Mouse (Mus musculus) forebrain, embryonic 15.5 days (tissue): ENCODE data around the gene Aipl1. TPM values are rescaled to one million over a fixed set of nuclear protein-coding genes. Genes with fewer than 3 reads are reported as not detected.

Experiments used
- ATAC-seq: fragments of 200-750 bp; cut with Nextera tagmentation; replicated peaks from 2 replicates; pipeline ENCODE4 v1.8.0; 2017; ENCODE audit warnings: mild to moderate bottlenecking, moderate TSS enrichment, moderate library complexity
- H3K27ac ChIP-seq: fragments of 300-500 bp; sonication (generic); replicated peaks from 2 replicates; pipeline ENCODE4 v1.5.1; 2015; ENCODE audit warnings: mild to moderate bottlenecking, inconsistent platforms
- H3K27me3 ChIP-seq: fragments of 300-500 bp; sonication (generic); 2 replicates; pipeline ENCODE4 v1.6.1; 2015; ENCODE audit warnings: inconsistent platforms
- H3K36me3 ChIP-seq: fragments of 300-500 bp; sonication (generic); 2 replicates; pipeline ENCODE4 v1.6.1; 2015; ENCODE audit warnings: mild to moderate bottlenecking, inconsistent platforms
- H3K4me1 ChIP-seq: fragments of 300-500 bp; sonication (generic); 2 replicates; pipeline ENCODE4 v1.6.1; 2015; ENCODE audit warnings: inconsistent platforms
- H3K4me2 ChIP-seq: fragments of 300-500 bp; sonication (generic); replicated peaks from 2 replicates; pipeline ENCODE4 v1.6.1; 2015; ENCODE audit warnings: mild to moderate bottlenecking, inconsistent platforms
- H3K4me3 ChIP-seq: fragments of 300-500 bp; sonication (generic); 2 replicates; pipeline ENCODE4 v1.5.1; 2015; ENCODE audit warnings: mild to moderate bottlenecking, inconsistent platforms
- H3K9ac ChIP-seq: fragments of 300-500 bp; sonication (generic); replicated peaks from 2 replicates; pipeline ENCODE4 v1.6.1; 2015; ENCODE audit warnings: mild to moderate bottlenecking, inconsistent platforms
- H3K9me3 ChIP-seq: fragments of 300-500 bp; sonication (generic); 2 replicates; pipeline ENCODE4 v1.6.1; 2016; ENCODE audit warnings: inconsistent platforms
- WGBS: fragments of 180-500 bp; shearing (Covaris S2); methylation state at CpG from one replicate; pipeline ENCODE4 v1.1.7; 2015; ENCODE audit warnings: mixed read lengths; 5-methylcytosine and 5-hydroxymethylcytosine counted together
- polyA plus RNA-seq: library from polyadenylated mRNA; unstranded; fragments of >200 nt; fragmentation: Nextera tagmentation; extraction: Ambion mirVana; gene quantifications from 2 replicates; pipeline ENCODE4 v1.2.1, GENCODE M21; 2015

Aipl1 gene
- polyA plus RNA-seq, 1 experiment from 2014 or later = 0.42 TPM

DNA sequence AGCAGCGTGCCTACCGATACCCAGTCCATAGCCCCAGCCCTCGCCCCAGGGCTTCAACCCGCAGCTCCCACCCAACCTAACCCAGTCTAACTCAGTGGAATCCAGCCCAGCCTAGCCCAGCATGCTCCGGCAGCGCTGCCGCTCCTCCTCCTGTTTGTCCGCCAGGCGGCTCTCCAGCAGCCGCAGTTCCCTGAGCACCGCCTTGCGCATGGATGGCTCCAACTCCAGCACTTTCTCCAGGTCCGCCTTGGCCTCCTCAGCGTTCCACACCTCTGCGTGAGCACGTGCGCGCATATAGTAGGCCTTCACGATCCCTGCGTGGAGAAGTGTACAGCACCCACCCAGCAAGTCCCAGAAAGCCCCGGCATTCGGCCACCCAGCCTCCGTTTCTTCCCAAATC, 8.2 kb downstream of the Aipl1 start:
- 19% methylated on average over 23 of the region's 23 CpGs for WGBS

DNA sequence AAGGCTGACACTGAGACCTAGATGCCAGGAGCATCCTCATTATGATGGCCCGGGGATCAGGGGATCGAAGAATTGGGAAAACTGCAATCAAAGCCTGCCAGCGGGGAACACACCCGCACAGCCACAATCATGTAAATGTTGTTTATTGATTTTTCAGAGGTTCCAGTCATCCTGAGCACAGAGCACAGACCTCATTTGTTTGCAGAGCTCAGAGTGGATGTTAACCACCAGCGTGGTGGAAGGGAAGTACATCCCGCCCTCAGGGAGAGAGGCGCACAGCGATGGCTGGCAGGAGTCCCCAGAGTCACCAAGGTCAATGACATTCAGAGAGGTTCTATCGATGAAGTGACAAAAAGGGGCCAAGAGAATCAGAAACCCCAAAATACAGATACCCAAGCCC, 9.5 kb downstream of the Aipl1 start:
- Histone ChIP-seq H3K9ac (no peak overlapping the region), H3K4me3 (no peak overlapping the region), H3K27ac (no peak overlapping the region), H3K9me3 (no peaks in the 10 kb centered on the region), H3K27me3 (no peaks in the 10 kb centered on the region), H3K36me3 (no peaks in the 10 kb centered on the region), H3K4me2 (no peak overlapping the region), H3K4me1 (peaks cover 23% of the 10 kb centered on the region)
- WGBS = 84% methylated on average over 9 of the region's 9 CpGs
- no peak for ATAC-seq

More for the DNA sequence above, 8.2 kb downstream of the Aipl1 start:
- H3K4me1 ChIP-seq = peaks cover 15% of the 10 kb centered on the region
- ATAC-seq = peak; percentile 21; the same call in 1 of the 2 replicates
- no peaks in the 10 kb centered on the region for H3K27me3 ChIP-seq
- no peak overlapping the region for H3K27ac ChIP-seq
- no peaks in the 10 kb centered on the region for H3K9me3 ChIP-seq
- no peak overlapping the region for H3K4me3 ChIP-seq
- H3K36me3 ChIP-seq = no peaks in the 10 kb centered on the region
- no peak overlapping the region for H3K9ac ChIP-seq
- H3K4me2 ChIP-seq = no peak overlapping the region

DNA sequence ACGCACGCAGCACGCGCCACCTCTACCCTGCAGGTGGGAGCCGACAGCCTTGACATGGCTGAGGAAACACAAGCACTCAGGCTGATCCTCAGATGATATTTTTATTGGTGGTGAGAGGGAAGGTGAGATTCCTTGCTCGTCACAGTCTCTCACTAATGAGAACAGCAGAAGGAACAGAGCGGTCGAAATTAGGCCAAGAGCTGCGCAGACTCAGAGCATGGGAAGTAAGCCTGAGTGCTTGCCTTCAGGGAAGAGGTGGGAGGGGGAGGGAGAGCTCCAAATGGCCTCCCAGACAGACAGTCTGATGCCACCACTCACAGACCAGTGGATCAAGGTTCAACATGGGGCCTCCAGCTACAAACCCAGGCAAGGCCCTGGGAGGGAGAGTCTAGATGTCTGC, 10.8 kb downstream of the Aipl1 start:
- ATAC-seq = no peak
- WGBS = 84% methylated on average over 9 of the region's 9 CpGs
- no peak overlapping the region for H3K4me2 ChIP-seq

DNA sequence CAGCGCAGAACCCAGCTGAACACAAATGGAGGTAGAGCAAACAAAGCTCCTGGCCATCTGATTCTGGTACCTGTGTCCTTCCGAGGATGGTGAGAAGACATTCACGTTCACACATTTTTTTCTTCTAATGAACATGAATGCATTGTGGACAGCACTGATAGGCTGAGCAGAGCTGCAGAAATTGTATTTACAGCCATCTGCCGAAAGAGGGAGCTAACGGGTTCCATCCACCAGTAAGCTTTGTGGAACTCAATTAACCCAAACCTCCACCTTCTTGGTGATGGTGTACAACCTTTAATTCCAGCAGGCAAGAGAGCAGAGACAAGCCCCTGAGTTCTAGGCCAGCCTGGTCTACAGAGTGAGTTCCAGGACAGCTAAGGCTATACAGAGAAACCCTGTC, 11.5 kb downstream of the Aipl1 start:
- H3K9me3 ChIP-seq = no peaks in the 10 kb centered on the region
- H3K9ac ChIP-seq = no peak overlapping the region
- H3K27ac ChIP-seq = no peak overlapping the region
- ATAC-seq = no peak
- H3K4me2 ChIP-seq = no peak overlapping the region
- H3K27me3 ChIP-seq = no peaks in the 10 kb centered on the region
- H3K36me3 ChIP-seq = no peaks in the 10 kb centered on the region
- H3K4me1 ChIP-seq = peaks cover 23% of the 10 kb centered on the region
- H3K4me3 ChIP-seq = no peak overlapping the region
- WGBS = 32% methylated on average over 5 of the region's 5 CpGs

More for the DNA sequence above, 10.8 kb downstream of the Aipl1 start:
- H3K27me3 ChIP-seq = no peaks in the 10 kb centered on the region
- H3K9ac ChIP-seq = no peak overlapping the region
- no peaks in the 10 kb centered on the region for H3K36me3 ChIP-seq
- H3K4me3 ChIP-seq = no peak overlapping the region
- H3K27ac ChIP-seq = no peak overlapping the region
- H3K9me3 ChIP-seq = no peaks in the 10 kb centered on the region
- peaks cover 23% of the 10 kb centered on the region for H3K4me1 ChIP-seq

DNA sequence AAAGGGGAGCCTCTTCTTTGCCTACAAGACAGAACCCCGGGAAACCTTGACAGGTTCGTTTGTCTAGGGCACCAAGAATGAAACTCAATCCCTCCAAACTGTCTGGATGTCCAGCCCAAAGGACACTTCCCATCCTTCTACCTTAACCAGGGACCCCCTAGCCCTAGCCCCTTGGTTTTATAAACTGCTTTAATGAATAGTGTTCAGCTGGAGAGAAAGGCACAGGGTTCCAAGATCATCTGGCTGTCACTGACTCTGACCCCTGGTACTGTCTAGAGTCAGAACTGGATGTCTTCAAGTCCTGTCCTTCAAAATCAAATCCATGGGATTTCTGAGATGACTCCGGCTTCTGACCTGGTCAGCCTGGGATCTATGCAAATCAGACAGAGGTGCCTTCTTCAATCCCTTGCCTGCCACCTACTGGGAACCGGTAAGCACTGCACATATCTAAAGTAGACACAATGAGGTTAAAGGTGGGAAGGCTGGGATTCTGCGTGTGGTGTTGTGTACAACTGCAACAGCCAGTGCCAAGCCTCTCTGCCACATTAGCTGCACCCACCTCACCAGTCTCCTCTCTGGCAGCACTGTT, 13.0 kb downstream of the Aipl1 start:
- no peak overlapping the region for H3K4me3 ChIP-seq
- H3K27me3 ChIP-seq = no peaks in the 10 kb centered on the region
- 18% methylated on average over 5 of the region's 5 CpGs for WGBS
- H3K9me3 ChIP-seq = no peaks in the 10 kb centered on the region
- no peaks in the 10 kb centered on the region for H3K36me3 ChIP-seq
- ATAC-seq = peak; percentile 47; the same call in 1 of the 2 replicates
- no peak overlapping the region; the same call in 1 of the 2 replicates for H3K27ac ChIP-seq
- H3K4me2 ChIP-seq = no peak overlapping the region
- no peak overlapping the region for H3K9ac ChIP-seq
- H3K4me1 ChIP-seq = peaks cover 13% of the 10 kb centered on the region

DNA sequence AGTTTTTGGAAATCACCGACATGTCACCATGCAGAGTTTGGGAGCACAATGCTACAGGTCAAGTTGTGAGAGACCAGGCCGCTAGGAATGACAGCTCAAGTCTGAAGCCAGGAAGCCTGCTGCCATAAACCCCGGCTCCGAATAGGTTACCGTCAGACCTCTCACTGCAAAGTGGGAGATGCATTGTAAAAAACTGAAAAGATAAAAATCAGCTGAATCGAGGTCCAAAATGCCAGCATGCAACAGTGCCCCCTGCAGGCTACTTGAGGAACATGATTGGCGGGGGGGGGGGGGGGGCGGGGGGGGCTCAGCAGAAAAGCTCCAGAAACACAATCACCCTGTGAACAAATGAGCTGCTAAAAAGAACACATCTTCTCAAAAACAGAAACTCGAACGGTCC, 13.7 kb downstream of the Aipl1 start:
- no peaks in the 10 kb centered on the region for H3K36me3 ChIP-seq
- no peak overlapping the region; the same call in 1 of the 2 replicates for H3K27ac ChIP-seq
- H3K4me1 ChIP-seq = peaks cover 13% of the 10 kb centered on the region
- H3K27me3 ChIP-seq = no peaks in the 10 kb centered on the region
- WGBS = 22% methylated on average over 10 of the region's 10 CpGs
- H3K4me2 ChIP-seq = no peak overlapping the region
- no peak overlapping the region for H3K4me3 ChIP-seq
- no peak for ATAC-seq
- no peak overlapping the region for H3K9ac ChIP-seq
- no peaks in the 10 kb centered on the region for H3K9me3 ChIP-seq

DNA sequence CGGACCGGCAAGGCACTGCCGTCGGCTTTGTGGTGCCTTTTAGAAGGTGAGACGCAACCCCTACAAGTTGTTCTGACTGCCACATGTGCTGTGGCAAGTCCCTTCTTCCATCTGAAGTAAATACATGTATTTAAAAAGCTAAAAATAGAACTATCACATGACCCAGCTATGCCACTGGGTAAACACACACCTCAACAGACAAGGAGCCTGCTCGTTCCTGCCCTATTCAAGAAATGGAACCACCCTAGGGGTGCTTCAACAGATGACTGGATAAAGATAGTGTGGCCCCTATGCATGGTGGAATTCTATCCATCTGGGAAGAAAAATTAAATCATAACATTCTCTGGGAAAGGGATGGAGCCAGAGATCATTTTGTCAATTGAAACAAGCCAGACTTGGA, 14.5 kb downstream of the Aipl1 start:
- H3K27ac ChIP-seq = no peak overlapping the region; the same call in 1 of the 2 replicates
- H3K4me3 ChIP-seq = no peak overlapping the region
- WGBS = 83% methylated on average over 6 of the region's 6 CpGs
- no peak overlapping the region for H3K9ac ChIP-seq
- H3K36me3 ChIP-seq = no peaks in the 10 kb centered on the region
- H3K4me1 ChIP-seq = peaks cover 20% of the 10 kb centered on the region
- no peaks in the 10 kb centered on the region for H3K9me3 ChIP-seq
- no peaks in the 10 kb centered on the region for H3K27me3 ChIP-seq
- no peak overlapping the region for H3K4me2 ChIP-seq
- no peak for ATAC-seq

DNA sequence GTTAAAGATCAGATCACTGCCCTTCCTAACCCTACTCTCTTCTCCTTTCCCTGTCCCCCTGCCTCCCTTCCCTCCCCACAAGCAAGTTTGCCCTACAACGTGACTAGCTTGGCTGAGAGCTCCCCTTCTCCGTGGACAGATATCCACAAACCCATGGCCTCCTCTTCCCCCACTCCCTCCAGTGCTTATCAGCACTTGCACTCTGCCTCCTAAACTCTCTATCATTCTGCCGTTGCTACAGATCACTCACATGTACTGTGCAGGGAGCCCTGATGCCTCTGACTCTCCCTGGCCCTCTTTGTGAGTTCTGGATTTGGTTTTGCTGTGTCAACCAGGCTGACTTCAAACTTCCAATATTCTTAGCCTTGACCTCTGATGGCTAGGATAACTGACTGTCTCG, 16.3 kb downstream of the Aipl1 start:
- WGBS = 79% methylated on average over 4 of the region's 4 CpGs
- Histone ChIP-seq H3K4me3 (no peak overlapping the region), H3K36me3 (no peaks in the 10 kb centered on the region), H3K9ac (no peak overlapping the region), H3K9me3 (no peaks in the 10 kb centered on the region), H3K4me1 (peaks cover 28% of the 10 kb centered on the region), H3K27me3 (no peaks in the 10 kb centered on the region), H3K27ac (no peak overlapping the region), H3K4me2 (no peak overlapping the region)
- no peak for ATAC-seq

DNA sequence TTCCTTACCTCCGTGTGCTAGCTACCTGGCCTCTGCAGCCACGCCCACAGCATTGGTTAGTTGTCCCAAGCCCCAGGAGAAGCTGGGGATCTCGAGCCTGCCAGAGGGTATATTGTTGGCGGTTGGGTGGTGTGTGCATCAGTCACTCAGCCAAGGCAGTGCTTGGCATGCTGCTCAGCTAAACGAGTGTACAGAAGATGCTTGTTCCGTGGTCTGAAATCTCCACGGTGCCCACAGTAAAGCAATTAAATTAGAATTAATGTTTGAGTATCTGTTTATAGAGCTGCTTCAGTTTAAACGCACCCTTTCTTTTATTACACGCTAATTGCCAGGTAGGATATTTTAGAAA, 20.1 kb downstream of the Aipl1 start:
- Histone ChIP-seq H3K4me3 (no peak overlapping the region), H3K9me3 (no peaks in the 10 kb centered on the region), H3K9ac (no peak overlapping the region), H3K4me2 (no peak overlapping the region), H3K36me3 (no peaks in the 10 kb centered on the region), H3K4me1 (peaks cover 33% of the 10 kb centered on the region), H3K27ac (0 out of 2 replicates have a peak overlapping the region, but pooled peaks have one; percentile 24), H3K27me3 (no peaks in the 10 kb centered on the region)
- ATAC-seq = no peak
- whole genome bisulfite sequencing = 42% methylated on average over 9 of the region's 9 CpGs

DNA sequence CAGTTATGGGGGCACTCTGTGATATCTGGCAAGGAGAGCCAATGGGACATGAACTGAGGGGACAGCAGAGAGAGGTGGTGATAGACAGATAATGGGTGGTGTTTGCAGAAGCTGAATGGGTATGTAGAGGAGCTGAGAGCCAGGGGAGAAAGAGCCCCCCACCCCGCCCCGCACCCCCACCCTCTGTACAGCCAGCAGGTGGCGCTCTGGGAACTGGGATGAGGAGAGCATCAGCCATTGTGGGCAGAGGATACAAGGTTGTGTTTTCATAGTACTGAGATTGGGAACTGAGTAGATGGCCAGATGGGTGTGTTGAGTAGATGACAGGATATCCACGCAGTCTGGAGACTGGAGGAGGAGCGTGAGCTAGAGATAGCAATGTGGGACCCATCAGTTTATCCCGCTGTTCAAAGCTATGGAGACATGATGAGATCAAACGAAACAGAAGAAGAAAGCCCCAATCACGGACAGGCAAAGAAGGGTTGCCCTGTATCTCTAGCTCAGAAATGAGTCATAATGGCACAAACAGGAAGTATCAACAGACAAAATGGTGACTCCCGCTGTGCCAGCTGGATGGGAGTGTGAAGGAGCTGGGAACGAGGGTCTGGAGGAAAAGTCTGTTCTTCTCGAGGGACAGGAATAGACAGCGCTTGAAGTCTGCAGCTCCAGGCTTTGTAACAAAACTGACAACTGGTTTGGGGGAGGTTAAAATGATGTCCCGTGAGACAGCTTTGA, 20.6 kb downstream of the Aipl1 start:
- ATAC-seq = no peak

DNA sequence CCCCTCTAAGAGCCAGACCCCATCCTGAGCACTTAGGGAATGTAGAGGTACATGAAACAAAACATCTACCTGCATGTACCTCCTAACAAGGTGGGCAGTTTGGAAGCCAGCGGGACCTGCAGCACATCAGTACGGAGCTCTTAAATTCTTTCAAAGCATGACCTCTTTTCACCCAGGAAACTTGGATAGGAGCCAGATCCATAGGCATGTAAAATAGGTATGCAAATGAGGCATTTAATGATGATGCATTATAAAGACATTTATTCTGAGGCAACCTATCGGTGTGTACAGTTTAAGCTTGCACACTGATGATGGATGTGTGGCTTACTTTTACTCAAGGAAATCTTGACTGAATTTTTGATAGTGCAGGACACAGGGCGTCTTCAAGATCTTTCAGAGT, 22.6 kb downstream of the Aipl1 start:
- no peaks in the 10 kb centered on the region for H3K36me3 ChIP-seq
- H3K4me1 ChIP-seq = peaks cover 58% of the 10 kb centered on the region
- no peak overlapping the region for H3K4me3 ChIP-seq
- ATAC-seq = no peak
- no peak overlapping the region for H3K27ac ChIP-seq
- H3K9ac ChIP-seq = no peak overlapping the region
- no peaks in the 10 kb centered on the region for H3K9me3 ChIP-seq
- H3K27me3 ChIP-seq = no peaks in the 10 kb centered on the region
- 16% methylated on average over 4 of the region's 4 CpGs for whole genome bisulfite sequencing
- H3K4me2 ChIP-seq = no peak overlapping the region

More for the DNA sequence above, 20.6 kb downstream of the Aipl1 start:
- Histone ChIP-seq H3K9me3 (no peaks in the 10 kb centered on the region), H3K27ac (0 out of 2 replicates have a peak overlapping the region, but pooled peaks have one; percentile 24), H3K27me3 (no peaks in the 10 kb centered on the region), H3K9ac (no peak overlapping the region), H3K4me3 (no peak overlapping the region), H3K4me1 (peaks cover 38% of the 10 kb centered on the region), H3K4me2 (no peak overlapping the region), H3K36me3 (no peaks in the 10 kb centered on the region)
- WGBS = 76% methylated on average over 13 of the region's 13 CpGs

DNA sequence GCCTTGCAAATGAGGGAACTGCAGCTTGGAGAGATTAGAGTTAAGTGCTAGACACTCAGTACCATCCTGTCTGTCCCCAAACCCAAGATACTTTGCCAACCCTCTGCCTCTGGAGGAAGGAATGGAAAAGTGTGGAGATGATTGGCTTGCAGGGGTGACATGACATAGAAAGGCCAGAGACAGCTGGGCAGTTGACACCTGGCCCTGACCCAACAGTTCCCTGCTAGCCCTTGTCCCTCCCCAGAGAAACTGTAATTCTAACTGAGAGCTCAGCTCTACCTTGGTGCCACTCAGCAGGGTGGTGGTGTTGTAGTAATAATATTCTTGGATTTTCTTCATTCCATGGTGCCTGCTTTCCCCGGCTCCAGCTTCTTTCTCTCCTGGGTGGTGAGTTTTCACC, 25.4 kb downstream of the Aipl1 start:
- Histone ChIP-seq H3K9ac (no peak overlapping the region), H3K4me3 (no peak overlapping the region), H3K4me1 (peaks cover 39% of the 10 kb centered on the region), H3K36me3 (no peaks in the 10 kb centered on the region), H3K4me2 (no peak overlapping the region; the same call in 1 of the 2 replicates), H3K9me3 (no peaks in the 10 kb centered on the region), H3K27ac (peak overlapping the region; percentile 84), H3K27me3 (no peaks in the 10 kb centered on the region)
- 0 out of 2 replicates have a peak, but pooled peaks have one; percentile 8 for ATAC-seq
- WGBS = 33% methylated on average over 1 of the region's 1 CpGs
